Mouse (Mus musculus) CH12.LX (cell line): ENCODE data around the gene Arfip2. TPM values are rescaled to one million over a fixed set of nuclear protein-coding genes. Genes with fewer than 3 reads are reported as not detected.

Source experiments
- DNase-seq: peaks from one replicate; pipeline ENCODE4 v3.0.0-alpha.2; 2013; ENCODE audit errors: extremely low read depth
- H3K27ac ChIP-seq: 2 replicates; pipeline ENCODE4 v1.5.1; 2012; ENCODE audit warnings: low read depth, mild to moderate bottlenecking, control low read depth, moderate library complexity; ENCODE audit not compliant: insufficient read depth
- H3K27me3 ChIP-seq: replicated peaks from 2 replicates; pipeline ENCODE3; 2012; ENCODE audit warnings: inconsistent platforms
- H3K36me3 ChIP-seq, 2 experiments: replicated peaks in 1 of 2; 2 replicates each; pipeline versions ENCODE3 to v1.6.1; 2012; ENCODE audit warnings: inconsistent platforms in 1 of 2, low read length in 1 of 2, mild to moderate bottlenecking in 1 of 2, mixed read lengths in 1 of 2, moderate library complexity in 1 of 2; ENCODE audit not compliant: control insufficient read depth in 1 of 2, insufficient read depth in 1 of 2
- H3K4me1 ChIP-seq, 2 experiments: 2 replicates each; pipeline ENCODE4 v1.6.1; 2012; ENCODE audit warnings: inconsistent platforms in 1 of 2, moderate library complexity in 1 of 2; ENCODE audit not compliant: insufficient read depth in 2 of 2, control insufficient read depth in 1 of 2
- H3K4me2 ChIP-seq: 2 replicates; pipeline ENCODE4 v1.6.1; 2012; ENCODE audit warnings: low read depth, mild to moderate bottlenecking, control low read depth; ENCODE audit not compliant: poor library complexity, insufficient read depth, severe bottlenecking
- H3K4me3 ChIP-seq, 3 experiments: fragments of 150-350 bp in 1 of 3; sonication (generic) in 1 of 3; replicated peaks in 1 of 3; 2 replicates each; pipeline versions ENCODE3 to v1.5.1; 2011 to 2012; ENCODE audit warnings: low read depth in 2 of 3, low read length in 2 of 3, mild to moderate bottlenecking in 2 of 3, moderate library complexity in 2 of 3, control low read depth in 1 of 3, improper control_type of control experiment in 1 of 3, inconsistent platforms in 1 of 3, mixed read lengths in 1 of 3; ENCODE audit not compliant: poor library complexity in 1 of 3
- H3K79me2 ChIP-seq: replicated peaks from 2 replicates; pipeline ENCODE4 v1.6.1; 2012; ENCODE audit warnings: mild to moderate bottlenecking, moderate library complexity; ENCODE audit not compliant: control insufficient read depth, poor library complexity, insufficient read depth, severe bottlenecking; ENCODE audit errors: extremely low read depth
- H3K9ac ChIP-seq: 2 replicates; pipeline ENCODE4 v1.6.1; 2012; ENCODE audit warnings: low read depth, mild to moderate bottlenecking, control low read depth, moderate library complexity; ENCODE audit not compliant: insufficient read depth
- H3K9me3 ChIP-seq: replicated peaks from 2 replicates; pipeline ENCODE3; 2012; ENCODE audit warnings: low read length, inconsistent platforms, mixed read lengths
- CHD2 ChIP-seq: IDR thresholded peaks from 2 replicates; pipeline ENCODE4 v1.6.1; 2011; ENCODE audit warnings: low read length, improper control_type of control experiment
- E2F4 ChIP-seq: IDR thresholded peaks from 2 replicates; pipeline ENCODE4 v1.6.1; 2011; ENCODE audit warnings: low read depth, low read length, improper control_type of control experiment; ENCODE audit not compliant: insufficient replicate concordance
- ELF1 ChIP-seq: IDR thresholded peaks from 2 replicates; pipeline ENCODE4 v1.6.1; 2014; ENCODE audit warnings: low read depth, mild to moderate bottlenecking, inconsistent platforms, low read length, improper control_type of control experiment
- EP300 ChIP-seq: IDR thresholded peaks from 2 replicates; pipeline ENCODE4 v1.6.1; 2011; ENCODE audit warnings: low read length, improper control_type of control experiment
- ETS1 ChIP-seq: conservative IDR thresholded peaks from 2 replicates; pipeline ENCODE4 v1.6.1; 2012; ENCODE audit warnings: low read depth, mild to moderate bottlenecking, inconsistent platforms, low read length, improper control_type of control experiment, moderate library complexity
- GABPA ChIP-seq: IDR thresholded peaks from 2 replicates; pipeline ENCODE4 v1.6.1; 2012; ENCODE audit warnings: low read depth, low read length, improper control_type of control experiment, inconsistent platforms; ENCODE audit not compliant: insufficient replicate concordance
- IRF4 ChIP-seq: IDR thresholded peaks from 2 replicates; pipeline ENCODE4 v1.6.1; 2014; ENCODE audit warnings: low read depth, mild to moderate bottlenecking, inconsistent platforms, low read length, improper control_type of control experiment
- MAZ ChIP-seq: IDR thresholded peaks from 2 replicates; pipeline ENCODE4 v1.6.1; 2012; ENCODE audit warnings: low read depth, mild to moderate bottlenecking, inconsistent platforms, low read length, improper control_type of control experiment, moderate library complexity
- MEF2A ChIP-seq: IDR thresholded peaks from 2 replicates; pipeline ENCODE4 v1.6.1; 2014; ENCODE audit warnings: low read depth, mild to moderate bottlenecking, inconsistent platforms, low read length, improper control_type of control experiment, borderline replicate concordance
- MXI1 ChIP-seq: IDR thresholded peaks from 2 replicates; pipeline ENCODE4 v1.6.1; 2011; ENCODE audit warnings: mild to moderate bottlenecking, low read depth, low read length, improper control_type of control experiment
- MYC ChIP-seq: IDR thresholded peaks from 2 replicates; pipeline ENCODE4 v1.6.1; 2011; ENCODE audit warnings: low read depth, mild to moderate bottlenecking, improper control_type of control experiment, low read length
- NELFE ChIP-seq: IDR thresholded peaks from 2 replicates; pipeline ENCODE4 v1.6.1; 2011; ENCODE audit warnings: low read depth, low read length, improper control_type of control experiment
- NRF1 ChIP-seq: IDR thresholded peaks from 2 replicates; pipeline ENCODE4 v1.6.1; 2014; ENCODE audit warnings: low read depth, mild to moderate bottlenecking, inconsistent platforms, low read length, improper control_type of control experiment, moderate library complexity
- PAX5 ChIP-seq: IDR thresholded peaks from 2 replicates; pipeline ENCODE4 v1.6.1; 2012; ENCODE audit warnings: low read length, inconsistent platforms, mixed read lengths
- POLR2AphosphoS2 ChIP-seq: IDR thresholded peaks from 2 replicates; pipeline ENCODE4 v1.6.1; 2011; ENCODE audit warnings: low read depth, low read length, improper control_type of control experiment
- RAD21 ChIP-seq: IDR thresholded peaks from 2 replicates; pipeline ENCODE4 v1.6.1; 2011; ENCODE audit warnings: low read depth, mild to moderate bottlenecking, low read length, improper control_type of control experiment, moderate library complexity
- TBP ChIP-seq: conservative IDR thresholded peaks from 2 replicates; pipeline ENCODE4 v1.6.1; 2011; ENCODE audit warnings: low read depth, low read length, improper control_type of control experiment
- UBTF ChIP-seq: IDR thresholded peaks from 2 replicates; pipeline ENCODE4 v1.6.1; 2012; ENCODE audit warnings: low read depth, mild to moderate bottlenecking, inconsistent platforms, low read length, improper control_type of control experiment, moderate library complexity
- USF2 ChIP-seq: conservative IDR thresholded peaks from 2 replicates; pipeline ENCODE4 v1.6.1; 2011; ENCODE audit warnings: low read depth, low read length, improper control_type of control experiment
- ZKSCAN1 ChIP-seq: IDR thresholded peaks from 2 replicates; pipeline ENCODE4 v1.6.1; 2012; ENCODE audit warnings: low read depth, inconsistent platforms, low read length, improper control_type of control experiment, borderline replicate concordance
- ZMIZ1 ChIP-seq: IDR thresholded peaks from 2 replicates; pipeline ENCODE4 v1.6.1; 2012; ENCODE audit warnings: low read depth, mild to moderate bottlenecking, inconsistent platforms, low read length, improper control_type of control experiment
- ZNF384 ChIP-seq: IDR thresholded peaks from 2 replicates; pipeline ENCODE4 v1.6.1; 2012; ENCODE audit warnings: low read depth, low read length, improper control_type of control experiment, inconsistent platforms
- dilution Hi-C: fragments of 300-500 bp; cut with MboI; formaldehyde crosslinking; loops from 2 replicates; pipeline ENCODE4 v1.14.3; 2020; ENCODE audit warnings: low sequenced_read_pairs; ENCODE audit not compliant: extremely low pct_unique_long_range_greater_than_20kb, extremely low pct_ligation_motif_present
- in situ Hi-C: fragments of 300-500 bp; cut with MboI; formaldehyde crosslinking; loops from 3 replicates; pipeline ENCODE4 v1.14.3; 2019; ENCODE audit warnings: low sequenced_read_pairs, low pct_ligation_motif_present, low pct_unique_long_range_greater_than_20kb, mixed read lengths
- polyA plus RNA-seq: library from polyadenylated mRNA; unstranded; fragments of >175 nt; gene quantifications from 2 replicates; pipeline ENCODE4 v1.2.1, GENCODE M21; 2012; ENCODE audit warnings: low read depth; ENCODE audit not compliant: insufficient read length
- total RNA-seq, 2 experiments: library from RNA; depleted of rRNA; stranded (reverse); fragments of 300-350 nt in 1 of 2; fragments of >200 nt in 1 of 2; gene quantifications; 2 replicates each; pipeline ENCODE4 v1.2.3; 2012 to 2014

The Arfip2 gene
- total and polyA plus RNA-seq, 3 experiments = 50.1 to 55.6 (median 54.8) TPM

DNA sequence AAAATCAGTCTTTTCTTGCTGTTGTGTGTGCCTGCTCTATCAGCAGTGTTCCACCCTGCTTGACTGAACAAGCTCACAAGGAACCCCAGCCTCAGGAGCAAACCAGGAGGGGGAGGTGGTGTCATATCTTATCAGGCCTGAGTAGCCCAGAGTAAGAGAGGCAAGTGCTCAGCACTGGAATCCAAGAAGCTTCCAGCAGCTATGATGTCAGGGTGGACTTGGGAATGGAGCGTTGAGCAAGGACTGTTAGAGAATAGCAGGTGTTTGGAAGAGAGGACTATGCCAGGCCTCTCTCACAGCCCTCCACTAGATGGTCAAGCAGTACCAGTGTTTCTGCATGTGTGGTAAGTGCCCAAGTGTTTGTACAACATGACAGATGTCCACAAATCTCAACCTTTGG, 24.5 kb downstream of the Arfip2 start:
- no peak overlapping the region for H3K9ac ChIP-seq
- H3K4me1 ChIP-seq = peaks cover 0 to 4% of the 10 kb centered on the region in 2 experiments; a peak in 1 of 4 replicates
- in situ Hi-C loops = no loop called here
- no peak for DNase-seq
- no peak overlapping the region for H3K27ac ChIP-seq
- TF ChIP-seq MEF2A = no peak
- TF ChIP-seq RAD21 = no peak
- no peak for TF ChIP-seq USF2
- no peak for TF ChIP-seq ETS1
- no peak for TF ChIP-seq CHD2
- no peak for TF ChIP-seq E2F4
- no peak for TF ChIP-seq ZNF384
- no peak for TF ChIP-seq NRF1
- no peak for TF ChIP-seq MYC
- no peak for TF ChIP-seq EP300
- no peak for TF ChIP-seq MAZ
- TF ChIP-seq MXI1 = no peak
- TF ChIP-seq GABPA = no peak
- TF ChIP-seq ZKSCAN1 = no peak
- no peak for TF ChIP-seq ELF1
- no peak for TF ChIP-seq UBTF
- no peak for TF ChIP-seq POLR2AphosphoS2
- TF ChIP-seq PAX5 = no peak
- TF ChIP-seq NELFE = no peak
- no peak for TF ChIP-seq IRF4
- dilution Hi-C loops = no loop called here
- H3K36me3 ChIP-seq = peaks cover 14 to 69% of the 10 kb centered on the region in 2 experiments
- H3K4me3 ChIP-seq = no peak overlapping the region
- H3K27me3 ChIP-seq = no peaks in the 10 kb centered on the region
- H3K9me3 ChIP-seq = no peaks in the 10 kb centered on the region
- no peaks in the 10 kb centered on the region for H3K79me2 ChIP-seq
- no peak overlapping the region for H3K4me2 ChIP-seq

DNA sequence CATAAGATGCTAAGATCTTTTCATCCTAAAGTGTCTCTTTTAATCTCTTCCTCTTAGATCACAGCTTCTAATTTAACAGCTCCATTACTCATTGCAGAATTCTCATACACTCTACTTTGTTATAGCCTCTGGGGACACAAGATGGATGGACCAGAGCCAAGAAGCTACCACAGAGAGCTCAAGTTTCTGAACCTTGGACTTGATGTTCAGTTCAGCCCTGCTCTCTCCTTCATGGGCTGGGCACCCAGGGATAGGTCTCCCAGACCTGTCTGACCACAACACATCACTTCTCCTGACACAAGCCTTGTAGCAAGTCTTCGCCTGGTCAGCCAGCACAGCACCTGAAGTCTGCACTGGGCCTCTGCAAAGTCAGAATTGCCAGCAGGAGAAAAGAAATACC, 25.8 kb downstream of the Arfip2 start:
- peaks cover 14 to 60% of the 10 kb centered on the region in 2 experiments for H3K36me3 ChIP-seq
- no peaks in the 10 kb centered on the region for H3K79me2 ChIP-seq
- peaks cover 0 to 4% of the 10 kb centered on the region in 2 experiments; a peak in 1 of 4 replicates for H3K4me1 ChIP-seq
- H3K27me3 ChIP-seq = no peaks in the 10 kb centered on the region
- no peak overlapping the region for H3K27ac ChIP-seq
- no peaks in the 10 kb centered on the region for H3K9me3 ChIP-seq
- TF ChIP-seq ZMIZ1 (no peak), MXI1 (no peak), ZKSCAN1 (no peak), USF2 (no peak), UBTF (no peak), IRF4 (no peak), TBP (no peak)
- DNase-seq = no peak
- H3K4me3 ChIP-seq = no peak overlapping the region
- H3K9ac ChIP-seq = no peak overlapping the region
- H3K4me2 ChIP-seq = no peak overlapping the region
- dilution Hi-C loops (no loop called here), in situ Hi-C loops (no loop called here)
